Mouse (Mus musculus) heart, embryonic 15.5 days (tissue): ENCODE data around the gene Gfer. TPM values are rescaled to one million over a fixed set of nuclear protein-coding genes. Genes with fewer than 3 reads are reported as not detected.
"Not testable (repeated sequence)": the region's sequence is repeated elsewhere in the genome, so short reads cannot be mapped to it uniquely, and the experiment has no call there.

Source experiments
- ATAC-seq: fragments of 200-750 bp; cut with Nextera tagmentation; replicated peaks from 2 replicates; pipeline ENCODE4 v1.8.0; 2017; ENCODE audit warnings: low read depth, moderate TSS enrichment; ENCODE audit not compliant: insufficient number of reproducible peaks, insufficient read depth, low FRiP score
- H3K27ac ChIP-seq: fragments of 300-500 bp; sonication (generic); 2 replicates; pipeline ENCODE4 v1.5.1; 2015; ENCODE audit warnings: mild to moderate bottlenecking, inconsistent platforms
- H3K27me3 ChIP-seq: fragments of 300-500 bp; sonication (generic); 2 replicates; pipeline ENCODE4 v1.6.1; 2015; ENCODE audit warnings: inconsistent platforms
- H3K36me3 ChIP-seq: fragments of 300-500 bp; sonication (generic); 2 replicates; pipeline ENCODE4 v1.6.1; 2015; ENCODE audit warnings: mild to moderate bottlenecking, inconsistent platforms
- H3K4me1 ChIP-seq: fragments of 300-500 bp; sonication (generic); replicated peaks from 2 replicates; pipeline ENCODE4 v1.6.1; 2015; ENCODE audit warnings: inconsistent platforms
- H3K4me2 ChIP-seq: fragments of 300-500 bp; sonication (generic); 2 replicates; pipeline ENCODE4 v1.6.1; 2015; ENCODE audit warnings: inconsistent platforms, mild to moderate bottlenecking, moderate library complexity
- H3K4me3 ChIP-seq: fragments of 300-500 bp; sonication (generic); 2 replicates; pipeline ENCODE4 v1.5.1; 2015; ENCODE audit warnings: mild to moderate bottlenecking, inconsistent platforms
- H3K9ac ChIP-seq: fragments of 300-500 bp; sonication (generic); 2 replicates; pipeline ENCODE4 v1.6.1; 2015; ENCODE audit warnings: mild to moderate bottlenecking, inconsistent platforms
- H3K9me3 ChIP-seq: fragments of 300-500 bp; sonication (generic); replicated peaks from 2 replicates; pipeline ENCODE4 v1.6.1; 2016; ENCODE audit warnings: inconsistent platforms
- WGBS: fragments of 180-500 bp; shearing (Covaris S2); methylation state at CpG from one replicate; pipeline ENCODE4 v1.1.7; 2015; ENCODE audit warnings: mixed read lengths; 5-methylcytosine and 5-hydroxymethylcytosine counted together
- polyA plus RNA-seq: library from polyadenylated mRNA; unstranded; fragments of >200 nt; fragmentation: Nextera tagmentation; extraction: Ambion mirVana; gene quantifications from 2 replicates; pipeline ENCODE4 v1.2.1, GENCODE M21; 2015

Gene Gfer
- polyA plus RNA-seq, 1 experiment from 2014 or later = 26.8 TPM

- H3K27me3 ChIP-seq = peaks cover 4% of the 10 kb centered on the region; the same call in 1 of the 2 replicates
- H3K27ac ChIP-seq = no peak overlapping the region
- H3K9ac ChIP-seq = no peak overlapping the region
- H3K9me3 ChIP-seq = no peaks in the 10 kb centered on the region
- H3K4me1 ChIP-seq = peaks cover 30% of the 10 kb centered on the region
- WGBS = 24% methylated on average over 6 of the region's 6 CpGs
- H3K36me3 ChIP-seq = no peaks in the 10 kb centered on the region
- ATAC-seq = no peak
- H3K4me2 ChIP-seq = no peak overlapping the region
- H3K4me3 ChIP-seq = no peak overlapping the region
Measured at GRCm38 (mm10) chr17:24667416-24667815, 28.5 kb downstream of the Gfer start.

DNA sequence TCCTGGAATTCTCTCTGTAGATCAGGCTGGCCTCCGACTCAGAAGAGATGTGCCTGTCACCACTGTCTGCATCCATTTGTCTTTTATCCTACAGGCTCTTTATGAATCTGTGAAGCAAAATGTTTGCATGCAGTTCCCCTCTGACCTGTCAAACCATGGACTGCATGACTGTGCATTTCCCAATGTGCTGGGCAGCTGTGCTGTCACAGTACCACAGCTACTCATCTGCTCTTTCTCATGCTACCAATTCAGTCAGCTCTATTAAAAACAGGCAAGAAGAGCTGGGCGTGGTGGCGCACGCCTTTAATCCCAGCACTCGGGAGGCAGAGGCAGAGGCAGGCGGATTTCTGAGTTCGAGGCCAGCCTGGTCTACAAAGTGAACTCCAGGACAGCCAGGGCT is 28.9 kb downstream of the Gfer start:
- H3K27me3 ChIP-seq, ATAC-seq, H3K27ac ChIP-seq, H3K9ac ChIP-seq, H3K4me2 ChIP-seq, H3K4me3 ChIP-seq, H3K9me3 ChIP-seq, H3K36me3 ChIP-seq: not testable (repeated sequence)
- H3K4me1 ChIP-seq = peaks cover 26% of the 10 kb centered on the region
- WGBS = 53% methylated on average over 7 of the region's 7 CpGs

- H3K27ac ChIP-seq = no peak within 1 kb of the TSS
- H3K36me3 ChIP-seq = no peaks in the 10 kb centered on the region
- no peaks in the 10 kb centered on the region for H3K9me3 ChIP-seq
- ATAC-seq = peak; percentile 34; the same call in 1 of the 2 replicates
- 2% methylated on average over 47 of the region's 47 CpGs for WGBS
- H3K4me1 ChIP-seq = peaks cover 16% of the 10 kb centered on the region
- peak within 1 kb of the TSS; percentile 79 for H3K4me2 ChIP-seq
- H3K27me3 ChIP-seq = peaks cover 47% of the 10 kb centered on the region
- peak within 1 kb of the TSS; percentile 45 for H3K4me3 ChIP-seq
- peak within 1 kb of the TSS; percentile 41 for H3K9ac ChIP-seq
Measured at GRCm38 (mm10) chr17:24658017-24658758, 37.8 kb downstream of the Gfer start, which contains the start of gene Npw. Gene Npw, minus strand, starts transcription at chr17:24658457.

GRCm38 (mm10) chr17:24654969-24655368 is 41.0 kb downstream of the Gfer start:
- Histone ChIP-seq H3K36me3 (no peaks in the 10 kb centered on the region), H3K27ac (no peak overlapping the region), H3K9me3 (no peaks in the 10 kb centered on the region), H3K4me3 (no peak overlapping the region), H3K4me1 (peaks cover 20% of the 10 kb centered on the region), H3K9ac (no peak overlapping the region), H3K27me3 (peaks cover 42% of the 10 kb centered on the region), H3K4me2 (no peak overlapping the region)
- ATAC-seq = no peak
- WGBS = 72% methylated on average over 4 of the region's 4 CpGs

DNA sequence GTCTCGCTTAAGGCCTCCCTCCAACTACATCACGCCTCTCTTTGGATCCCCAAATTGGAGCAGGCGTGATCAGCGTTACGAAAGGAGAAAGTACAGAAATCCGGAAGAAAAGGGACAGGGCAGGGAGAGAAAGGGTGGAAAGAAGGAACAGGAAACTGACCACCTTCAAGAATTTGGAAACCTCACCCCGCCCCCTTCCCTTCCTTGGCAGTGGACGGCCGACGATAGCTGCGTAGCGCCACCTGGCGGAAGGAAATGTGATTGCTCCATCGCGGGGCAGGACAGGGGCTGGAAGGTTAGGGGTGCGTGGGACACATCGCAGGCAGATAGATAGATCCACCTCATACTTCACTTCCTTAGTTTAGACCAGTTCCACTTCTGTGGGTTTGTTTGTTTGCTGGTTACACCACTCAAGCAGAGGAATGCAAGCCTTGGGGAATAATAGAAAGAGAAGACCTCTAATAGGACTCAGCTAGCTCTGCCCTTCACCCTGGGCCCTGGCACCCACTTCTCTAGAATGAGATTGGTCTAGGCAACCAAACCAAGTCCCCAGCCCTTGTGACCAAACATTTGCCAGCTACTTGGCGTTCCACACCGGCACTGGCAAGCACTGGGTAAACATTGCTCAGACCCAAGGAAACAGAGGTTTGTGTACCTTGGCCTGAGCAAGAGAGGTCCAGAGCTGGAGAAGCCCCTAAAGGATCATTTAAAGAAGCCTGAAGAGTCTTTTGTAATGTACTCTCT is 41.8 kb downstream of the Gfer start:
- Histone ChIP-seq H3K4me2 (peak overlapping the region; percentile 61), H3K27me3 (peaks cover 35% of the 10 kb centered on the region), H3K9me3 (no peaks in the 10 kb centered on the region), H3K4me1 (peaks cover 27% of the 10 kb centered on the region), H3K4me3 (peak overlapping the region; percentile 36), H3K9ac (peak overlapping the region; percentile 25; the same call in 1 of the 2 replicates), H3K36me3 (no peaks in the 10 kb centered on the region), H3K27ac (no peak overlapping the region; the same call in 1 of the 2 replicates)
- WGBS = 5% methylated on average over 19 of the region's 19 CpGs
- ATAC-seq = no peak

DNA sequence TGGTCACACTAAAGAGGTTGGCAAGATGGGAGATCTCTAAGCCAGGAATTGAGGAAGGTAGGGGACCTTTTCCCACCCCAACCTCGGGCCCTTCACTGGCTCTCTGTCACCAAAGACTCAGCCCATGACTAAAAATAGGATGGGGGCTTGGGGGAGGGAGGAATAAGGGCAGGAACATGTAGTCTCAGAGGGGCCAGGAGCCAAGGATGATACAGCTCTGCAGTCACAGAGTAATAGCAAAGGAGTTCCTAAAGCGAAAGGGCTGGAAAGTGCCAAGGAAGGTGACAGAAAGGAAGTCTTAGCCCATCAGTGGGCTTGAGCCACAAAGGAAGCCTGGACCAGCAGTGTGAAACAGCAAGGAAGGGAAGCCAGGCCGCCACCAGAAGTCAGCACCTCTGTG is 44.1 kb downstream of the Gfer start:
- Histone ChIP-seq H3K9ac (no peak overlapping the region), H3K4me2 (no peak overlapping the region), H3K36me3 (no peaks in the 10 kb centered on the region), H3K27ac (no peak overlapping the region), H3K27me3 (peaks cover 22% of the 10 kb centered on the region), H3K9me3 (no peaks in the 10 kb centered on the region), H3K4me1 (peaks cover 28% of the 10 kb centered on the region), H3K4me3 (no peak overlapping the region)
- ATAC-seq = no peak
- WGBS = 48% methylated on average over 3 of the region's 3 CpGs

GRCm38 (mm10) chr17:24650766-24651165 is 45.2 kb downstream of the Gfer start:
- no peak overlapping the region for H3K4me3 ChIP-seq
- H3K4me1 ChIP-seq = peaks cover 36% of the 10 kb centered on the region
- WGBS = 82% methylated on average over 4 of the region's 4 CpGs
- peaks cover 13% of the 10 kb centered on the region; the same call in 1 of the 2 replicates for H3K27me3 ChIP-seq
- no peak for ATAC-seq
- H3K9ac ChIP-seq = no peak overlapping the region
- H3K27ac ChIP-seq = no peak overlapping the region
- peak overlapping the region; percentile 96; the same call in 1 of the 2 replicates for H3K4me2 ChIP-seq
- no peaks in the 10 kb centered on the region for H3K36me3 ChIP-seq
- no peaks in the 10 kb centered on the region for H3K9me3 ChIP-seq

DNA sequence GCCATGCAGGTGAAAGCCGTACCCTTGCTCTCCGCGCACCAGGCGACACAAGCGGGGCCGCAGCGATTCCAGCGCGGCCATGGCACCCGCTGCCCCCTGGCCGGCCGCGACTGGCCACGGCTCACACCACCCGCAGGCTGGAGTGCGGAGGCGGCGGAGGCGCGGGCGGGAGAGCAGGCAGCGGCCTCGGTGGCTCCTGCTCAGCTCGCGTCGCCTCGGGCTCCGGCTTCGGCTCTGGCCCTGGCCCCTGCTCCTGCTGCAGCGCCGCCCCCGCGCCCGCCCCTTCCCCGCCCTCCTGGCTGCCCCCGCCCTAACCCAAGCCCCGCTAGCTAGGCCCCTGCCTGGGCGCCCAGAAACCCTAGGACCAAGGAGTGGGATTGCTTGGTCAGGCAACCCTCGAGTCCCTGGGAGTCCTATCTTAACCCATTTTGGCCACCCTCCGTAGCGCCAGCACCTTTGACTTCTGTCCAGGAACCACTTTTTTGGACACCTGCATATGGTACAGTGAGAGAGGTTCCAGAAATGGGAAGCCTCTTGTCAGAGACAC is 45.8 kb downstream of the Gfer start, which contains the start of gene Slc9a3r2:
Slc9a3r2 (minus strand) TSS at position 258 of the 547 bp plus-strand sequence.
- ATAC-seq = peak; percentile 72
- Histone ChIP-seq H3K4me3 (peak within 1 kb of the TSS; percentile 73), H3K27ac (peak within 1 kb of the TSS; percentile 70)

DNA sequence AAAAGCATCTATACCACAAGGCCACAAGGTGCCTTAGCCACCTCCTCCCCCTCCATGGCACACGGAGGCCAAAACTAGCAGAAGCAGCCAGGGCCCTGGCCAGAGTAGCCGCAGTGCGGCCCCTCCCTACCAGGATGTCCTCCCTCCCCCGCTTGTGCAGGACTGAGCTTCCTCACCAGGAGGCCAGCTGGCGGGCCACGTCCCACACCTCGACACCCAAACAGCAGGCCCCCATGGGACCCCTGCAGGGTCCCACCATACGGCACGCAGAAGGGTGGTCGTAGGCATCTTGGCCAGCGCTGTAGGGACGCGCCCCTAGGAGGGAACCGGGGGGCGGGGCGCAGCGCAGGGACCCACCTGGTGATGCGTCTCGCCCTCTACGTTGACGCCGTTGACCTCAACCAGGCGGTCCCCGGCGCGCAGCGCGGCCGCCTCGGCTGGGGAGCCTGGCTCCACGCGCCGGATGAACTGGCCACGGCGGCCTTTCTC is 46.3 kb downstream of the Gfer start:
- ATAC-seq = peak; percentile 44
- 1% methylated on average over 35 of the region's 35 CpGs for WGBS
- Histone ChIP-seq H3K36me3 (no peaks in the 10 kb centered on the region), H3K27me3 (0 out of 2 replicates have a peak, but pooled peaks cover 13% of the 10 kb centered on the region), H3K4me3 (peak overlapping the region; percentile 73), H3K9me3 (no peaks in the 10 kb centered on the region), H3K4me2 (peak overlapping the region; percentile 96), H3K27ac (peak overlapping the region; percentile 70), H3K4me1 (peaks cover 47% of the 10 kb centered on the region), H3K9ac (peak overlapping the region; percentile 76)

More for the DNA sequence above, 45.8 kb downstream of the Gfer start, which contains the start of gene Slc9a3r2:
- Histone ChIP-seq H3K4me1 (peaks cover 42% of the 10 kb centered on the region), H3K36me3 (no peaks in the 10 kb centered on the region), H3K9me3 (no peaks in the 10 kb centered on the region), H3K9ac (peak within 1 kb of the TSS; percentile 76), H3K27me3 (peaks cover 13% of the 10 kb centered on the region; the same call in 1 of the 2 replicates), H3K4me2 (peak within 1 kb of the TSS; percentile 96)
- 1% methylated on average over 30 of the region's 41 CpGs for WGBS

DNA sequence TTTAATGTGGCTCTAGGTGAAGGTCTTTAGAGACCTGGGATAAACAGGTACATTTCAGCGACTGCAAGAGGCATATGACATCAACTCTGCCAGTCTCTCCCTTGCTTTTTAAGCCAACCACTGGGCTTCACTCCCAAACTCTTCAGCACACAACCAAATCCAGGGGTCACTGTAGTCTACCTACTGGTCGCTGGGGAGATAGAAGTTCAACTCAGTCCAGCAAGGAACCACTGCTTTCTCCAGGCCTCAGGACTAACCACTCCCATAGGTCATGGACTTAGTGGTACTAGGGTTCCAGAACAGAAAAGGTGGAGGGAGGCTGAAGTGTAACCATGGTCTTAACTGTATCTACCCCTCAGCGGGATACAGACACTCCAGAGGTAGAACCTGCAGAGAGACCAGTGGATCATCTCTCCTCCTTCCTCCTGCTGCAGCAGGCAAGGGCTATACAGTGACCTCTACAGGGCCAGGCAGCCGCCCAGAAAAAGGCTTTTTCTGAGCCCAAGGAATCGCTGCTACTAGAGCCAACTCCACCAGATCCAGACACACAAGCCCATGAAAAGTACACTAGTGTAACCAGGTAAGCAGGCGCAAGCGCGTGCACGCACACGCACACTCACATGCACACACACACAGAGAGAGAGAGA is 47.1 kb downstream of the Gfer start:
- 70% methylated on average over 10 of the region's 10 CpGs for WGBS
- no peak for ATAC-seq
- H3K4me1 ChIP-seq = peaks cover 54% of the 10 kb centered on the region

More for the DNA sequence above, 47.1 kb downstream of the Gfer start:
- H3K4me3 ChIP-seq = peak overlapping the region; percentile 73
- H3K9me3 ChIP-seq = no peaks in the 10 kb centered on the region
- peak overlapping the region; percentile 96 for H3K4me2 ChIP-seq
- peak overlapping the region; percentile 70 for H3K27ac ChIP-seq
- no peaks in the 10 kb centered on the region for H3K36me3 ChIP-seq
- H3K27me3 ChIP-seq = 0 out of 2 replicates have a peak, but pooled peaks cover 13% of the 10 kb centered on the region
- H3K9ac ChIP-seq = peak overlapping the region; percentile 76
